ENCODE assay signal across 8 mouse cellular contexts in genomic region chr2:118520042-118520933, GRCm38 (mm10). TPM values are rescaled to one million over a fixed set of nuclear protein-coding genes. Genes with fewer than 3 reads are reported as not detected.
A peak's percentile ranks its signal among the peaks of the same experiment; 100 is the strongest.
DNase-seq lines count a peak whose midpoint lies in the region; ATAC-seq and TF ChIP-seq lines count a peak whose summit lies in the region.

No protein-coding gene starts in this region.

- no peak overlapping the region for H3K4me2 ChIP-seq in forebrain, embryonic 14.5 days (ENCODE audit: low read length)
- H3K4me2 ChIP-seq in hindbrain, embryonic 11.5 days (replicated peaks; ENCODE audit: low read depth, low read length): no peak overlapping the region

- peak; percentile 93 for ATAC-seq in forebrain, embryonic 14.5 days
- peak; percentile 89 for ATAC-seq in hindbrain, embryonic 11.5 days (ENCODE audit: low FRiP score)

- no peak for TF ChIP-seq POLR2A in thymus, adult 2 months (IDR thresholded peaks at IDR 0.05; ENCODE audit: control insufficient read depth, extremely low read depth, insufficient read depth, low read length, poor library complexity)

- H3K36me3 ChIP-seq in thymus, adult 2 months (ENCODE audit: control insufficient read depth, insufficient read depth, low read length): no peaks in the 10 kb centered on the region
- no peaks in the 10 kb centered on the region for H3K36me3 ChIP-seq in forebrain, embryonic 14.5 days (ENCODE audit: control insufficient read depth, insufficient read depth, low read length)
- H3K36me3 ChIP-seq in hindbrain, embryonic 11.5 days (ENCODE audit: control insufficient read depth, insufficient read depth, low read length): no peaks in the 10 kb centered on the region
- no peaks in the 10 kb centered on the region for H3K36me3 ChIP-seq in limb, embryonic 10.5 days

- H3K4me1 ChIP-seq in thymus, adult 2 months (replicated peaks; ENCODE audit: control insufficient read depth, insufficient read depth, low read length): peaks cover 20% of the 10 kb centered on the region
- peaks cover 15% of the 10 kb centered on the region for H3K4me1 ChIP-seq in forebrain, embryonic 14.5 days (ENCODE audit: control insufficient read depth, insufficient read depth, low read length)
- no peaks in the 10 kb centered on the region; the same call in 1 of the 2 replicates for H3K4me1 ChIP-seq in hindbrain, embryonic 11.5 days (replicated peaks; ENCODE audit: control insufficient read depth, insufficient read depth, low read length)
- H3K4me1 ChIP-seq in limb, embryonic 10.5 days: peaks cover 59% of the 10 kb centered on the region

- no peaks in the 10 kb centered on the region for H3K27me3 ChIP-seq in thymus, adult 2 months (ENCODE audit: control insufficient read depth, insufficient read depth, low read length)
- no peaks in the 10 kb centered on the region for H3K27me3 ChIP-seq in forebrain, embryonic 14.5 days (replicated peaks; ENCODE audit: control insufficient read depth, insufficient read depth, low read length)
- H3K27me3 ChIP-seq in hindbrain, embryonic 11.5 days (ENCODE audit: control insufficient read depth, insufficient read depth, low read length): no peaks in the 10 kb centered on the region
- H3K27me3 ChIP-seq in limb, embryonic 10.5 days (ENCODE audit: low read depth, poor library complexity, severe bottlenecking): no peaks in the 10 kb centered on the region

- DNase-seq in thymus, adult 2 months: no peak
- no peak for DNase-seq in thymus, postnatal 0 days (ENCODE audit: low spot score)
- peak; percentile 64 for DNase-seq in forebrain, embryonic 14.5 days (ENCODE audit: low spot score)
- DNase-seq in hindbrain, embryonic 11.5 days (ENCODE audit: low spot score): peak; percentile 62
- peak; percentile 78 for DNase-seq in limb, embryonic 10.5 days (ENCODE audit: low spot score)
- peak; percentile 80 for DNase-seq in mesoderm, embryonic 11.5 days (ENCODE audit: low read depth, low spot score)
- peak; percentile 70 for DNase-seq in yolk sac, embryonic 10.5 days (ENCODE audit: low spot score)
- DNase-seq in urinary bladder, postnatal 25 days (ENCODE audit: low spot score): no peak

- H3K9me3 ChIP-seq in forebrain, embryonic 14.5 days (replicated peaks; ENCODE audit: control insufficient read depth, low read length): no peaks in the 10 kb centered on the region
- H3K9me3 ChIP-seq in hindbrain, embryonic 11.5 days (ENCODE audit: control insufficient read depth, low read length): no peaks in the 10 kb centered on the region
- no peaks in the 10 kb centered on the region for H3K9me3 ChIP-seq in limb, embryonic 10.5 days (replicated peaks)

- peak overlapping the region; percentile 26; the same call in 1 of the 2 replicates for H3K27ac ChIP-seq in thymus, adult 2 months (ENCODE audit: control insufficient read depth, insufficient read depth, low read length)
- H3K27ac ChIP-seq in forebrain, embryonic 14.5 days (ENCODE audit: low read depth, low read length): 0 out of 2 replicates have a peak overlapping the region, but pooled peaks have one; percentile 27
- H3K27ac ChIP-seq in hindbrain, embryonic 11.5 days (ENCODE audit: low read depth, low read length): peak overlapping the region; percentile 82
- H3K27ac ChIP-seq in limb, embryonic 10.5 days: peak overlapping the region; percentile 94

- TF ChIP-seq CTCF in thymus, adult 2 months (IDR thresholded peaks at IDR 0.05; ENCODE audit: borderline replicate concordance, control insufficient read depth, extremely low read depth, insufficient read depth, low read length, poor library complexity): no peak

- 58% methylated on average over 9 of the region's 9 CpGs for WGBS in thymus, adult 2 months
- 31% methylated on average over 9 of the region's 9 CpGs for WGBS in forebrain, embryonic 14.5 days
- 40% methylated on average over 9 of the region's 9 CpGs for WGBS in hindbrain, embryonic 11.5 days
- WGBS in limb, embryonic 10.5 days: 40% methylated on average over 9 of the region's 9 CpGs

- 0 out of 2 replicates have a peak overlapping the region, but pooled peaks have one; percentile 17 for H3K9ac ChIP-seq in forebrain, embryonic 14.5 days (ENCODE audit: low read length)
- H3K9ac ChIP-seq in hindbrain, embryonic 11.5 days (ENCODE audit: low read depth, low read length): no peak overlapping the region

- no peak overlapping the region for H3K4me3 ChIP-seq in thymus, adult 2 months (ENCODE audit: control insufficient read depth, insufficient read depth, low read length)
- H3K4me3 ChIP-seq in forebrain, embryonic 14.5 days (ENCODE audit: low read depth, low read length): no peak overlapping the region
- H3K4me3 ChIP-seq in hindbrain, embryonic 11.5 days (ENCODE audit: low read depth, low read length): no peak overlapping the region
- H3K4me3 ChIP-seq in limb, embryonic 10.5 days: peak overlapping the region; percentile 4; the same call in 1 of the 2 replicates

RNA-seq across cellular contexts. Expression of gene Bmf, which starts 29.2 kb away (rescaled TPM):
- 67.3 and 80.9 TPM in 2 replicates for polyA plus RNA-seq in thymus, adult 2 months (2012; rRNA removed)
- 10.0 and 10.6 TPM in 2 replicates for polyA plus RNA-seq in thymus, postnatal 0 days (2015; fragmentation: Nextera tagmentation; extraction: Ambion mirVana)
- polyA plus RNA-seq in forebrain, embryonic 14.5 days (2014; fragmentation: Nextera tagmentation; extraction: Ambion mirVana): 2.8 and 3.0 TPM in 2 replicates
- polyA plus RNA-seq in hindbrain, embryonic 11.5 days (2014; fragmentation: Nextera tagmentation; extraction: Ambion mirVana): 2.5 and 4.9 TPM in 2 replicates
- polyA plus RNA-seq in limb, embryonic 10.5 days (2016; fragmentation: Nextera tagmentation; extraction: Ambion mirVana): 4.2 and 5.5 TPM in 2 replicates

RNA-seq across cellular contexts. Expression of gene Srp14, which starts 40.8 kb away (rescaled TPM):
- 59.9 and 82.7 TPM in 2 replicates for polyA plus RNA-seq in thymus, adult 2 months (2012; rRNA removed)
- polyA plus RNA-seq in thymus, postnatal 0 days (2015; fragmentation: Nextera tagmentation; extraction: Ambion mirVana): 372 and 403 TPM in 2 replicates
- 341 and 381 TPM in 2 replicates for polyA plus RNA-seq in forebrain, embryonic 14.5 days (2014; fragmentation: Nextera tagmentation; extraction: Ambion mirVana)
- 304 and 306 TPM in 2 replicates for polyA plus RNA-seq in hindbrain, embryonic 11.5 days (2014; fragmentation: Nextera tagmentation; extraction: Ambion mirVana)
- 227 and 232 TPM in 2 replicates for polyA plus RNA-seq in limb, embryonic 10.5 days (2016; fragmentation: Nextera tagmentation; extraction: Ambion mirVana)

Comparison
In these comparisons a context has a peak if more than half of its experiments do, and no peak if none do; other contexts are left out.
1. DNase-seq: peak in forebrain, embryonic 14.5 days (single experiment), hindbrain, embryonic 11.5 days (single experiment), limb, embryonic 10.5 days (single experiment), mesoderm, embryonic 11.5 days (single experiment) and yolk sac, embryonic 10.5 days (single experiment); none in thymus, adult 2 months (single experiment), thymus, postnatal 0 days (single experiment) and urinary bladder, postnatal 25 days (single experiment).
2. H3K27ac ChIP-seq: peak in every context shown above with its lines; median percentile 94 in limb, embryonic 10.5 days; 82 in hindbrain, embryonic 11.5 days; 27 in forebrain, embryonic 14.5 days; 26 in thymus, adult 2 months.